Mouse (Mus musculus) gastrocnemius, adult 2 months (tissue): ENCODE data around the gene Kalrn. TPM values are rescaled to one million over a fixed set of nuclear protein-coding genes. Genes with fewer than 3 reads are reported as not detected.
"Not testable (repeated sequence)": the region's sequence is repeated elsewhere in the genome, so short reads cannot be mapped to it uniquely, and the experiment has no call there.

Experiments used
- DNase-seq: peaks from one replicate; pipeline ENCODE4 v3.0.0; 2022
- H3K27ac ChIP-seq: fragments of 200-600 bp; 2 replicates; pipeline ENCODE4 v1.8.1; 2022; ENCODE audit warnings: mild to moderate bottlenecking
- H3K4me3 ChIP-seq: fragments of 200-600 bp; 2 replicates; pipeline ENCODE4 v1.8.1; 2022; ENCODE audit warnings: mild to moderate bottlenecking, moderate library complexity
- CTCF ChIP-seq: fragments of 200-600 bp; IDR thresholded peaks from 2 replicates; pipeline ENCODE4 v1.8.1; 2022; ENCODE audit warnings: antibody characterized with exemption, mild to moderate bottlenecking, moderate library complexity
- intact Hi-C: fragments of 180-260 bp; cut with DNase I; formaldehyde crosslinking; loops from one replicate; pipeline ENCODE4 v1.15.1; 2025
- total RNA-seq, 2 experiments: library from RNA; stranded (reverse); gene quantifications; 2 replicates each; pipeline ENCODE4 v1.2.3; 2021

Kalrn gene
- total RNA-seq, 2 experiments from 2014 or later: 21.8 to 28.3 TPM

GRCm38 (mm10) chr16:34305586-34305985, 267.7 kb downstream of the Kalrn start:
- TF ChIP-seq CTCF: no peak
- intact Hi-C loops: loop anchor here (10.0 kb wide), 1 partner anchor 389 kb away; the partner anchor contains the start of gene Ccdc14
- no peak overlapping the region for H3K4me3 ChIP-seq
- DNase-seq: no peak
- H3K27ac ChIP-seq: no peak overlapping the region

GRCm38 (mm10) chr16:34303818-34304217, 269.5 kb downstream of the Kalrn start:
- H3K27ac ChIP-seq, DNase-seq, H3K4me3 ChIP-seq: not testable (repeated sequence)
- peak; percentile 47 for TF ChIP-seq CTCF
- intact Hi-C loops: loop anchor here (10.0 kb wide), 1 partner anchor 391 kb away; the partner anchor contains the start of gene Ccdc14

- Histone ChIP-seq H3K4me3 (no peak overlapping the region), H3K27ac (no peak overlapping the region)
- intact Hi-C loops: loop anchor here (10.0 kb wide), 1 partner anchor 392 kb away; the partner anchor contains the start of gene Ccdc14
- DNase-seq: no peak
- TF ChIP-seq CTCF: no peak
Observed at GRCm38 (mm10) chr16:34302503-34302902, 270.8 kb downstream of the Kalrn start.

GRCm38 (mm10) chr16:34302063-34302462, 271.3 kb downstream of the Kalrn start:
- intact Hi-C loops: loop anchor here (10.0 kb wide), 1 partner anchor 393 kb away; the partner anchor contains the start of gene Ccdc14
- Histone ChIP-seq H3K4me3 (no peak overlapping the region), H3K27ac (no peak overlapping the region)
- DNase-seq: peak; percentile 49
- TF ChIP-seq CTCF: peak; percentile 71

- H3K4me3 ChIP-seq: no peak overlapping the region
- DNase-seq: no peak
- TF ChIP-seq CTCF: no peak
- intact Hi-C loops: no loop called here
- H3K27ac ChIP-seq: no peak overlapping the region
Observed at GRCm38 (mm10) chr16:34299226-34299625, 274.1 kb downstream of the Kalrn start.

- TF ChIP-seq CTCF: no peak
- Histone ChIP-seq H3K27ac (no peak overlapping the region), H3K4me3 (no peak overlapping the region)
- no peak for DNase-seq
- intact Hi-C loops: no loop called here
Observed at GRCm38 (mm10) chr16:34297911-34298682, 275.2 kb downstream of the Kalrn start.

- intact Hi-C loops: loop anchor here (2.0 kb wide), 1 partner anchor 168 kb away; no protein-coding TSS in a partner anchor
- Histone ChIP-seq H3K27ac (no peak overlapping the region), H3K4me3 (no peak overlapping the region)
- TF ChIP-seq CTCF: peak; percentile 44
- no peak for DNase-seq
Observed at GRCm38 (mm10) chr16:34294568-34294967, 278.8 kb downstream of the Kalrn start.

DNA sequence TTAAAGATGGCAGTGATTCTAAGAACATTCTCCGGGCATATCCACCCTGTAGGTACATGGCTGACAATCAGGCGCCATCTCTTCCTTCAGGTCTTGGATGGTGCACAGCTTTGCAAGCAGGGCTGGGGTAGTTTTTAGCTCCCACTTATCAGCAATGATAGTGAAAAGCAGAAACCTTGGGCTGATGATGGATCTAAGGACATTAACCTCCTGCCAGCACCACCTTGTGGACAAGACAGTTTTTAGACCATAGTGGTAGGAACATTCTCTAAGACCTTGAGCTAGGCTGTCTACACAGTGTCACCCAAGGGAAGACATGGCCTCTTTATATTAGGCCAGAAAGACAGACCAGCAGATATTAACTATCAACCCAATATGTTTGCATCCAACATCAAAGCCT, 279.7 kb downstream of the Kalrn start:
- no peak for DNase-seq
- H3K27ac ChIP-seq: no peak overlapping the region
- intact Hi-C loops: loop anchor here (2.0 kb wide), 1 partner anchor 167 kb away; no protein-coding TSS in a partner anchor
- no peak overlapping the region for H3K4me3 ChIP-seq
- TF ChIP-seq CTCF: peak; percentile 32; the same call in 1 of the 2 replicates

DNA sequence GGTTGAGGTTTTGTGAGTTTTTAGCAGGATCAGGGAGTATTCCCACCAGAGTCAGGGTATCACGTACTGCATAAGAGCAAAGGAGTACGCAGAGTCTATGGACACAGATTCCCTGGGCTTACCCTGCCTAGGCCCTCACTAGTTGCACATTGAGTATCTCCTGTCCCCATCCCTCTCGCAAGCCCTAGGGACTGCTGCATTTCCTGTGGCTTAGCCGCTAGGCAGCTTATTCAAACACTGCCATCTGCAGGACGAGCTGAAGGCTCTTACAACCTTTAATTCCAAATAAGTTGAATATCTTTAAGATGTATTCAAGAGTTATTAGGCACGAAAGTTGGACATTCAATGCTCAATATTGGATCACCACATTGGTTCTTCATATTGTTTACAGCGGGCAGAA, 283.7 kb downstream of the Kalrn start:
- no peak overlapping the region for H3K27ac ChIP-seq
- TF ChIP-seq CTCF: peak; percentile 51
- intact Hi-C loops: no loop called here
- H3K4me3 ChIP-seq: no peak overlapping the region
- DNase-seq: peak; percentile 21

- H3K27ac ChIP-seq: no peak overlapping the region
- H3K4me3 ChIP-seq: no peak overlapping the region
- DNase-seq: no peak
- intact Hi-C loops: no loop called here
- no peak for TF ChIP-seq CTCF
Observed at GRCm38 (mm10) chr16:34282026-34282425, 291.3 kb downstream of the Kalrn start.

GRCm38 (mm10) chr16:34279654-34280383, 293.5 kb downstream of the Kalrn start:
- H3K27ac ChIP-seq: no peak overlapping the region
- intact Hi-C loops: no loop called here
- no peak for TF ChIP-seq CTCF

GRCm38 (mm10) chr16:34278249-34278790, 295.0 kb downstream of the Kalrn start:
- Histone ChIP-seq H3K27ac (no peak overlapping the region), H3K4me3 (no peak overlapping the region)
- no peak for DNase-seq
- TF ChIP-seq CTCF: no peak
- intact Hi-C loops: no loop called here

More at GRCm38 (mm10) chr16:34279654-34280383, 293.5 kb downstream of the Kalrn start:
- no peak for DNase-seq
- H3K4me3 ChIP-seq: no peak overlapping the region

- DNase-seq: no peak
- no peak overlapping the region for H3K4me3 ChIP-seq
- TF ChIP-seq CTCF: peak; percentile 9; the same call in 1 of the 2 replicates
- no peak overlapping the region for H3K27ac ChIP-seq
- intact Hi-C loops: no loop called here
Observed at GRCm38 (mm10) chr16:34274607-34275006, 298.7 kb downstream of the Kalrn start.
